Mouse (Mus musculus) retina, adult 2 months (tissue): ENCODE measurements around the gene Mageb18.
"Not testable (repeated sequence)": the region's sequence is repeated elsewhere in the genome, so short reads cannot be mapped to it uniquely, and the experiment has no call there.

Source experiments
- DNase-seq: peaks from one replicate; pipeline ENCODE4 v3.0.0-alpha.2; 2012; ENCODE audit warnings: low read depth, low spot score

Gene Mageb18

GRCm38 (mm10) chrX:92599472-92599871, at the start of gene Mageb18:
TSS of gene Mageb18 (minus strand) at chrX:92599572.
- DNase-seq = no peak

- DNase-seq = no peak
Measured at GRCm38 (mm10) chrX:92612788-92613187, 13.4 kb upstream of the Mageb18 start.

- no peak for DNase-seq
Measured at GRCm38 (mm10) chrX:92610466-92610865, 11.1 kb upstream of the Mageb18 start.

GRCm38 (mm10) chrX:92597324-92597723, 2.0 kb downstream of the Mageb18 start:
- DNase-seq = no peak

GRCm38 (mm10) chrX:92527826-92528225, 71.5 kb downstream of the Mageb18 start:
- DNase-seq = no peak

GRCm38 (mm10) chrX:92498254-92498653, 101.1 kb downstream of the Mageb18 start:
- DNase-seq = no peak

GRCm38 (mm10) chrX:92489649-92490048, 109.7 kb downstream of the Mageb18 start, which contains the start of gene Gm5941:
TSS of gene Gm5941 (plus strand) at chrX:92489949.
- not testable (repeated sequence) for DNase-seq

- DNase-seq = no peak
Measured at GRCm38 (mm10) chrX:92464773-92465172, 134.6 kb downstream of the Mageb18 start.

- no peak for DNase-seq
Measured at GRCm38 (mm10) chrX:92460496-92460895, 138.9 kb downstream of the Mageb18 start.

GRCm38 (mm10) chrX:92387384-92387783, 212.0 kb downstream of the Mageb18 start:
- no peak for DNase-seq

GRCm38 (mm10) chrX:92342924-92343323, 256.4 kb downstream of the Mageb18 start:
- no peak for DNase-seq

GRCm38 (mm10) chrX:92340906-92341305, 258.5 kb downstream of the Mageb18 start:
- no peak for DNase-seq

- DNase-seq = no peak
Measured at GRCm38 (mm10) chrX:92339551-92339950, 259.8 kb downstream of the Mageb18 start.

GRCm38 (mm10) chrX:92333459-92333858, 265.9 kb downstream of the Mageb18 start:
- DNase-seq = no peak

GRCm38 (mm10) chrX:92323599-92323998, 275.8 kb downstream of the Mageb18 start:
- DNase-seq = no peak

GRCm38 (mm10) chrX:92280619-92281018, 318.8 kb downstream of the Mageb18 start:
- no peak for DNase-seq
